Mouse (Mus musculus) CD4-positive helper T cell, adult 2 months (primary cell): Measurements from ENCODE around the gene Pla2g2d.

Experiments
- DNase-seq: peaks from one replicate; pipeline ENCODE4 v3.0.0-alpha.2; 2012; ENCODE audit warnings: low read depth, missing footprints, low spot score

Pla2g2d gene

GRCm38 (mm10) chr4:138825751-138826567 lies 50.4 kb downstream of the Pla2g2d start:
- no peak for DNase-seq

GRCm38 (mm10) chr4:138827147-138827546 lies 51.6 kb downstream of the Pla2g2d start:
- DNase-seq, result no peak
